Mouse (Mus musculus): Measurements from ENCODE around the gene Eif2b5. TPM values are rescaled to one million over a fixed set of nuclear protein-coding genes. Genes with fewer than 3 reads are reported as not detected.

Gene Eif2b5
- 10 to 100 TPM; 20.2 to 25.5 TPM for total RNA-seq (2023)

GRCm38 (mm10) chr16:20498677-20499475 lies at the start of gene Eif2b5:
Eif2b5 (plus strand) TSS chr16:20498817.

GRCm38 (mm10) chr16:20516726-20517201 lies 18.1 kb downstream of the Eif2b5 start, which contains the start of gene Dvl3:
Dvl3 (plus strand) TSS chr16:20516982.

GRCm38 (mm10) chr16:20535296-20536080 lies 36.9 kb downstream of the Eif2b5 start, which contains the start of gene Ap2m1:
Ap2m1 (plus strand) TSS chr16:20535478.

GRCm38 (mm10) chr16:20548096-20548948 lies 49.7 kb downstream of the Eif2b5 start, which contains the start of gene Abcf3:
Abcf3 (plus strand) TSS chr16:20548577.

Other genes with a start within 250 kb of the Eif2b5 start
- gene Parl, start 196.4 kb upstream of the Eif2b5 start, total RNA-seq (2023): 100 to 1,000 TPM; 119 to 127 TPM
- gene Cyp2ab1, start 173.4 kb upstream of the Eif2b5 start, total RNA-seq (2023): 10 to 100 TPM; 60.9 to 68.9 TPM
- gene Abcc5, start 72.4 kb upstream of the Eif2b5 start, total RNA-seq (2023): 100 to 1,000 TPM; 156 to 177 TPM
- gene Dvl3, start 18.2 kb downstream of the Eif2b5 start, total RNA-seq (2023): 10 to 100 TPM; 33.1 to 34.1 TPM
- gene Ap2m1, start 36.7 kb downstream of the Eif2b5 start, total RNA-seq (2023): 100 to 1,000 TPM; 199 to 201 TPM
- 10 to 100 TPM; 52.3 to 62.4 TPM for gene Abcf3, start 49.8 kb downstream of the Eif2b5 start, total RNA-seq (2023)
- gene Vwa5b2, start 90.7 kb downstream of the Eif2b5 start, total RNA-seq (2023): not detected
- 1 to 10 TPM; 7.7 to 9.3 TPM for gene Eef1akmt4, start 112.8 kb downstream of the Eif2b5 start, total RNA-seq (2023)
- not detected for gene Gm49333, start 112.8 kb downstream of the Eif2b5 start, total RNA-seq (2023)
- gene Alg3, start 112.9 kb downstream of the Eif2b5 start, total RNA-seq (2023): 10 to 100 TPM; 11.4 to 13.9 TPM
- gene Camk2n2, start 122.5 kb downstream of the Eif2b5 start, total RNA-seq (2023): under 1 TPM; 0.39 to 0.97 TPM
- gene Ece2, start 131.0 kb downstream of the Eif2b5 start, total RNA-seq (2023): not detected
- gene Psmd2, start 152.8 kb downstream of the Eif2b5 start, total RNA-seq (2023): 100 to 1,000 TPM; 116 to 118 TPM
- 100 to 1,000 TPM; 252 to 266 TPM for gene Eif4g1, start 169.5 kb downstream of the Eif2b5 start, total RNA-seq (2023)
- gene Fam131a, start 194.4 kb downstream of the Eif2b5 start, total RNA-seq (2023): 1 to 10 TPM; 5.3 to 5.4 TPM
- 10 to 100 TPM; 10.6 to 10.8 TPM for gene Polr2h, start 218.8 kb downstream of the Eif2b5 start, total RNA-seq (2023)
- gene Clcn2, start 218.9 kb downstream of the Eif2b5 start, total RNA-seq (2023): 1 to 10 TPM; 1.7 to 2.2 TPM
- gene Chrd, start 234.3 kb downstream of the Eif2b5 start, total RNA-seq (2023): not detected
- not detected for gene Thpo, start 235.7 kb downstream of the Eif2b5 start, total RNA-seq (2023)

All from monocyte, adult 59 days (primary cell).